Mouse (Mus musculus) heart, postnatal 36 days (tissue): ENCODE measurements at regions not wholly inside any gene's neighbourhood (a gene's known extent, or its start where the extent isn't known, plus 50 kb on each side); places are given as distances from the start of the nearest gene placed in this dataset.

Source experiments
- DNase-seq, 2 experiments: peaks; one replicate each; pipeline ENCODE4 v3.0.0; 2021 to 2022
- intact Hi-C: fragments of 180-260 bp; cut with DNase I; formaldehyde crosslinking; loops from one replicate; pipeline ENCODE4 v1.15.1; 2025

- intact Hi-C loops = no loop called here
- no peak for DNase-seq
Measured at GRCm38 (mm10) chr13:46129236-46129855, 144.2 kb upstream of the Stmnd1 start.

- no peak for DNase-seq
- intact Hi-C loops = no loop called here
Measured at GRCm38 (mm10) chr13:46123446-46123845, 150.1 kb upstream of the Stmnd1 start.

GRCm38 (mm10) chr13:46116576-46116975, 151.8 kb upstream of the Atxn1 start:
- intact Hi-C loops = no loop called here
- DNase-seq = no peak

GRCm38 (mm10) chr13:46104971-46105370, 140.2 kb upstream of the Atxn1 start:
- intact Hi-C loops = no loop called here
- no peak for DNase-seq

DNA sequence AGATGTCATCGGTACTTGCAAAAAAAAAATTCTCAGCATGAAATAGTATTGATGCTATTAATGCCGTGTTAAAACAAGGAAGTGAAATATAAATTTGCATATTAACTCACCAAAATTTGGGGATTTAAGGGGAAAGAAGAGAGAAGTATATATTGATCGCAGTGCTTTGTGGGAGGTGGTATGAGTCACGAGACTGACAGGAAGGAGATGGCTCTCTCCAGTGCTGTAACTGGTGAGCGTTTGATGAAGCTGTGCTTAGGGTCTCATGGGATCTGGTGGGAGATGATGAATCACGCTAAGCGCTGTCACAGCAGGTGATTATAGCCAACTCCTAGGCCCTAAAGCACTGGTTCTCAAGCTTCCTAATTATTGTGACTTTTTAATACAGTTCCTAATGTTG, 133.8 kb upstream of the Atxn1 start:
- no peak for DNase-seq
- intact Hi-C loops = no loop called here

- DNase-seq = no peak
- intact Hi-C loops = no loop called here
Measured at GRCm38 (mm10) chr13:46098131-46098530, 133.3 kb upstream of the Atxn1 start.

DNA sequence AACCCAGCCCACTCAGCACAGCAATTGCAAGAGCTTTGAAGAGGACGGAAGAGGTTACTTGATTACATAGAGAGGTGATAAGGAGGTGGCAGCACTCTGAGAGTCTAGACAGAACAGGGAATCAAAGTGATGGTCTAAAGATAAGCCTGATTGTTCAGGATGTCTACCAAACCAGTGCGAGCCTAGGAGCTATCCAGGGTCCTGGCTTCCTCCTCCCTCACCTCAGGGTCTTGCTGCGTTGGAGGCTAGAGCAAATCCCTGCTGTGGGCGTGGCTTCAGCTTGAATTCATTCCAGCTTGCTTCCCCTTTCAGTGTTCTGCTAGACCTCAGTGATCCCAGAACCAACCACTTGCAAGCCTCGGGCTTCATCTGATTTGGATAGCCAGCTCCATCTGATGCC, 132.2 kb upstream of the Atxn1 start:
- intact Hi-C loops = no loop called here
- DNase-seq = no peak

DNA sequence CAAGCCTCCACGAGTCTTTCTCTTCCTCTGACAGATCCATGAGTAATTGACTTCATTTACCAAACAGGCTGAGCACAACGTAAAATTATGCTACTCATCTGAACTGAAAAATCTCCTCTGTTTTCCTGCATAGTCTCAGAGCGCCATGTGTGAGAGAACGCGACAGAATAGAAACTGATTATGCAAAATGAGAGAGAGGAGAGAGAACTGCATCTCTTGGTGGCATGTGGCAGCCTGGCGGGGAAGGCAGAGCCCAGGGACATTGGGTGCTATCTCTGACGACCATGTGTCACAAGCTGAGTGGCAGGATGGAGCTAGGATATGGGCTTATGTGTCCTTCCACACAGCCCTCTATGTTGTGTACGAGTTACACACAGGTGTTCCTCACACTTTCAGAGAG, 131.6 kb upstream of the Atxn1 start:
- intact Hi-C loops = no loop called here
- no peak for DNase-seq

DNA sequence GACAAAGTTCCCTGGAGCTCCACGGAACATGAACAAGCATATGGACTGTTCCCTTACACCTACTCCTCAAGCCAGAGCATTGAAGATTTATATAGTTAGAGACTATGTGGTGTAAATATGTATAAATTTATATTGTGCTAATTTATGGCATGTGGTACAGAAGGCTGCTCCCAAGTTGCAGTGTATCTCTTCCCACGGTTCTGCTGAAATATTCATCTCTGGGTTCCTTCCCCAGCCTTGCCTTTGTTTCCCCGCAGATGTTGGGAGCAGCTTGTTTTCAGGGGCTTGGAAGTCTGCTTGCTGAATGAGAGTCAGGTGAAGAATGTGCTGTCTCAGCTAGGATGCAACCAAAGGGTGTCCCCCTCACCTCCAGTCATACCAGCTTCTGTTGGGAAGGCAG, 128.0 kb upstream of the Atxn1 start:
- intact Hi-C loops = no loop called here
- DNase-seq = no peak

- intact Hi-C loops = no loop called here
- DNase-seq = no peak
Measured at GRCm38 (mm10) chr13:46091109-46091508, 126.3 kb upstream of the Atxn1 start.

DNA sequence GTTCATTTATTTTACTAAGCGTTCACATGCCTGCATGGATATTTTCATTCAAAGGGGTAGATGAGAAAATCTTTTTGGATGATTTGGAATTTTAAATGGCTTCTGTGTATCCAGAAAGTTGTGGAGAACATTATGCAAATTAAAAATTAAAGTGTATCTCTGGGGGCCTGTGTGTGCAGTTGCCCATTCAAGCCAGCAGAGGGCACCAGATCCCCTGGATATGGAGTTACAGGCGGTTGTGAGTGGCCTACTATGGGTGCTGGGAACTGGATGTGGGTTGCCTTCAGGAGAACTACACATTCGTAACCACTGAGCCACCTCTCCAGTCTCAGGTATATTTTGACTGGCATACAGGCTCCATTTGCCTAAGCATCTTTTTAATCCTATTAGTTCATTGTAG, 123.4 kb upstream of the Atxn1 start:
- no peak for DNase-seq
- intact Hi-C loops = no loop called here

GRCm38 (mm10) chr13:46087663-46088062, 122.9 kb upstream of the Atxn1 start:
- no peak for DNase-seq
- intact Hi-C loops = no loop called here

DNA sequence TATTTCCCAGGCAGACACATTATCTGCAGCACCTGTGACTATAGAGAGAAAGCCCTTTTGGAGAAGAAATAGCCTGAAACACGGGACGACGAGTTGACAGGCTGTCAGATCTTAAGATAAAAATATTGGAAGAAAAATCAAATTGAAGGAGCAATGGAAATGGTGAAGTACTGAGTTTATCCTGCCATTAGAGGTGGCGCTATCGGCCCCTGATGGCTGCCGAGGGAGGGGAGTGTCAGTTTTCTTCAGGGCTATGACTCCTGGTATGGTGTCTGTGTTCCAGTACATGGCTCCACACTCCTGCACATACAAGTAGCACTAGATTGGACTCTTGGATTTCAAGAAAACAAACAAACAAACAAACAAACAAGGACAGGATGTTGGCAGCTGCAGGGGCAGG, 112.1 kb upstream of the Atxn1 start:
- intact Hi-C loops = no loop called here
- DNase-seq = no peak

- no peak for DNase-seq
- intact Hi-C loops = no loop called here
Measured at GRCm38 (mm10) chr13:46071670-46072069, 106.9 kb upstream of the Atxn1 start.

DNA sequence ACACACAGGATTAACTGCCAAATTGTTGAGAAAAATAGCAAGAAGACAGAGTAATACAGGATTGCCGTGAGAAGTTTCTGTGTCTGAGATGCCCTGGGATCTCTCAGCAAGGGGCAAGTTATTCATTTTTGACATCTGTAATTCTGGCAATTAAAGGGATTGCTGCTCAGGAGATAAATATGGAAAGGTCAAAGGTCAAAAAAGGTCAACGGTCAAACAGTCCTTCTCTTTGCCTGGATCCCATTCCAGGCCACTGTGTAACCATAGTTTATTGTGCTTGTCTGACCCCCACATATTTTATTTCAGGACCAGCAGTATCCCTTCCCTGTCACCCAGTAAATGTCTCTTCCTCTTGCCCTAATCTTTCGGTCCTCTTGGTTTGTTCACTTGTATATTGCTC, 104.8 kb upstream of the Atxn1 start:
- intact Hi-C loops = no loop called here
- no peak for DNase-seq

- DNase-seq = no peak
- intact Hi-C loops = no loop called here
Measured at GRCm38 (mm10) chr13:46062758-46063157, 98.0 kb upstream of the Atxn1 start.

- intact Hi-C loops = no loop called here
- DNase-seq = no peak
Measured at GRCm38 (mm10) chr13:46059870-46060269, 95.1 kb upstream of the Atxn1 start.

- intact Hi-C loops = no loop called here
- peak in 1 of 2 experiments; percentile 13 for DNase-seq
Measured at GRCm38 (mm10) chr13:46058862-46059261, 94.1 kb upstream of the Atxn1 start.

DNA sequence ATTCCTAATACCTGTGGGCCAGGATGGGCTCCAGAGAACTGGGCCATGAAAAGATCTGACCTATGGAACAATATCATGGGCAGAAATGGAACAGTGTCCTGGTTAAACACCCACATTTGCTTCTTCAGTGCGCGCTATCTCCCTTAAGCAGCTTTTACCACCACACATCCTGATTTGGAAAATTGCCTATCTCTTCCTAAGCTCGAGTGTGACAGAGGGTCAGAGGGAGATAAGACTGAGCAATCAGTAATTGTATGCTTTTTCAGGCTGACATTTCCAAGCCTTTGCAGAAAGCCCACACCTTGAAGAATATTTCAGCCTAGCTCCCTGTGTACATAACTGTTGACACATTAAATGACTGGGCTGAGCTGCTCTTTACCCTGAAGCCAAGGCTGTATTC, 93.5 kb upstream of the Atxn1 start:
- no peak for DNase-seq
- intact Hi-C loops = no loop called here

- no peak for DNase-seq
- intact Hi-C loops = no loop called here
Measured at GRCm38 (mm10) chr13:46055410-46055809, 90.6 kb upstream of the Atxn1 start.

DNA sequence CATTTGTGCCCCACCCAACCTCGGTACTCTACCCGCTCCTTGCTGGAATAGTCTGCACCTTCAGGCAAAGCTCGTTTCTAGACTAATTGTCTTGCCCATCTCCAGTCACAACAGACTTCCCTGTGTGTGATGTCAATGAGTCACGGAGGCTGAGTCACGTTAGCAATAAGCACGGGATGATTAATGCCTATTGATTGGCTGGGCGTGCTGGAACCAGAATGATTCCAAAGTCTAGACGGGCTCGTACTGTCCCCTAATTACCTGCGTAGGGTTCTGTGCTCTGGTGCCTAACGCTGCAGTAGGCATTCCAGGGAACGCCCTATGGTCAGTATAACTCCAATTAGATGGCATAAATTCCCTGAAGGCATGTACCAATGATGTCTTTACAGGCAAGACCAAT, 78.8 kb upstream of the Atxn1 start:
- intact Hi-C loops = no loop called here
- DNase-seq = no peak

DNA sequence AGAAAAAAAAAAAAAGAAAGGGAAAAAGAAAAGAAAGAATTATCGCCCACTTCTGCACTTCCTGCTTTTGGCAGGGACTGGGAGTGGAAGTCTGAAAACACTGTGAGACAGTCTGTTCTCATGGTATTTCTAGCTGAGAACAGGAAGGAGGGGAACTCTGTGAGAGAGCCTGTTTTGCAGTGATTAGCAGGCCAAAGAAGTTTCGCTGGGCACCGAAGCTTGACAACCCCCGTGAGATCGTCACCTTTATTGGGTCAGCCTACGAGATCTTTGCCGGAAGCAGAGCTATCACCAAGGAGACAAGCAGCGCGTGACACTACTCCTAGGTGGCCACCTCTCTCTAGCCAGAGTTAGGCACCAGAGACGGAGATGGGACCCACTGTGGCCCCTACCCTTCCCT, 78.2 kb upstream of the Atxn1 start:
- intact Hi-C loops = no loop called here
- peak in 1 of 2 experiments; percentile 10 for DNase-seq

GRCm38 (mm10) chr13:46042224-46042623, 77.4 kb upstream of the Atxn1 start:
- intact Hi-C loops = no loop called here
- no peak for DNase-seq
